Mouse (Mus musculus) lung, embryonic 16.5 days (tissue): Measurements from ENCODE around the gene Olfml1. TPM values are rescaled to one million over a fixed set of nuclear protein-coding genes. Genes with fewer than 3 reads are reported as not detected.
A peak's percentile ranks its signal among the peaks of the same experiment; 100 is the strongest.

ENCODE experiments used
- ATAC-seq: fragments of 200-750 bp; cut with Nextera tagmentation; 2 replicates; pipeline ENCODE4 v1.8.0; 2017; ENCODE audit warnings: low read depth, mild to moderate bottlenecking, moderate library complexity
- H3K27ac ChIP-seq: fragments of 300-500 bp; sonication (generic); 2 replicates; pipeline ENCODE4 v1.5.1; 2014; ENCODE audit warnings: mild to moderate bottlenecking, control low read depth, low read length
- H3K27me3 ChIP-seq: fragments of 300-500 bp; sonication (generic); 2 replicates; pipeline ENCODE4 v1.6.1; 2014; ENCODE audit warnings: low read depth, low read length, mixed read lengths; ENCODE audit not compliant: control insufficient read depth, insufficient read depth
- H3K36me3 ChIP-seq: fragments of 300-500 bp; sonication (generic); 2 replicates; pipeline ENCODE4 v1.6.1; 2014; ENCODE audit warnings: low read length; ENCODE audit not compliant: control insufficient read depth, insufficient read depth
- H3K4me1 ChIP-seq: fragments of 300-500 bp; sonication (generic); replicated peaks from 2 replicates; pipeline ENCODE4 v1.6.1; 2014; ENCODE audit warnings: low read length, mixed read lengths; ENCODE audit not compliant: control insufficient read depth, insufficient read depth
- H3K4me2 ChIP-seq: fragments of 300-500 bp; sonication (generic); 2 replicates; pipeline ENCODE4 v1.6.1; 2014; ENCODE audit warnings: low read depth, low read length, control low read depth
- H3K4me3 ChIP-seq: fragments of 300-500 bp; sonication (generic); 2 replicates; pipeline ENCODE4 v1.5.1; 2014; ENCODE audit warnings: mild to moderate bottlenecking, low read length, control low read depth
- H3K9ac ChIP-seq: fragments of 300-500 bp; sonication (generic); 2 replicates; pipeline ENCODE4 v1.6.1; 2014; ENCODE audit warnings: low read length, control low read depth
- H3K9me3 ChIP-seq: fragments of 300-500 bp; sonication (generic); 2 replicates; pipeline ENCODE4 v1.6.1; 2016; ENCODE audit warnings: low read length; ENCODE audit not compliant: control insufficient read depth
- WGBS: fragments of 180-500 bp; shearing (Covaris S2); extraction: QIAGEN DNeasy Blood & Tissue Kit; methylation state at CpG from one replicate; pipeline ENCODE4 v1.1.7; 2014; 5-methylcytosine and 5-hydroxymethylcytosine counted together
- polyA plus RNA-seq: library from polyadenylated mRNA; unstranded; fragments of >200 nt; fragmentation: Nextera tagmentation; extraction: Ambion mirVana; gene quantifications from 2 replicates; pipeline ENCODE4 v1.2.1, GENCODE M21; 2015

The Olfml1 gene
- polyA plus RNA-seq, 1 experiment from 2014 or later, result 16.6 TPM

DNA sequence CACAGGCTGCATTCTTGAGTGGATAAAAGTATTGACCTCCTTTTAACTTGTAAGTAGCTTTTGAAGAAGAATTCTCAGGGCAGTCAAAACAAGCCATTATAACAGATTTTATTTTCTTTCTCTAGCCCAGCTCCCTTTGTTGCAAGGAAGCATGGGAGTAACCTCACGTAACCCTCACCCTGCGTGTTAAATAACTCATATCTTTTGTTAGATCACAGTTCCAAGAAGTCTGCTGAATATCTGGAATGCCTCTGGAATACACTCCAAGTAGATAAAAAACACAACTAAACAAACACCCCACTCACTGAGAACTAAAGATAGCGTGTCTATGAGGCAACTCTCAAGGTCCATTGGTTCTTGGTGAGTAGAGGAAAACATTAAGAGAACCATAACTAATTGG lies 7.0 kb downstream of the Olfml1 start:
- peaks cover 11% of the 10 kb centered on the region for H3K36me3 ChIP-seq
- 64% methylated on average over 3 of the region's 3 CpGs for WGBS
- no peak for ATAC-seq
- H3K9me3 ChIP-seq, result peaks cover 3% of the 10 kb centered on the region; the same call in 1 of the 2 replicates
- no peak overlapping the region for H3K4me2 ChIP-seq
- H3K27ac ChIP-seq, result no peak overlapping the region
- no peak overlapping the region for H3K4me3 ChIP-seq
- H3K4me1 ChIP-seq, result no peaks in the 10 kb centered on the region
- H3K27me3 ChIP-seq, result no peaks in the 10 kb centered on the region
- no peak overlapping the region for H3K9ac ChIP-seq

DNA sequence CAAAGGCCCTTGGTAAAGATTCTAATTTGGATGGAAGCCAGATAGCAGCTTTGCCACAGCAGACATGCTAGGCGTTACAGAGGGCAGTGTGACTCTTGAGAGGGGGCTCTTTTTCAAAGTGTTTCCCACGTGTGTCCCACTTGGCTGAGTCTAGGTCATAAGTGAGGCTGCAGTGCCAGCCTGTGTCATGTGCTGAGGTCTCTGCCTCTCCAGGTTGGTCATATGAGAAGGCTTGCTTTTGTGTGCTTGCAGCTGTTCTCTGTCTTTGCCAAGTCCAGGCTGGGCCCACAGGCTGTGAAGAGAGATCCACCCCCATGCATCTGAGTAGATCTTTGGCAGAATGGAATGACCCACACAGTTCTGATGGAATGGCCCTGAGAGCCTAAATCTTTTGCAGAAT lies 25.4 kb downstream of the Olfml1 start:
- H3K27ac ChIP-seq, result no peak overlapping the region
- 11% methylated on average over 2 of the region's 2 CpGs for whole genome bisulfite sequencing
- no peak overlapping the region for H3K4me2 ChIP-seq
- no peaks in the 10 kb centered on the region; the same call in none of the 2 replicates for H3K4me1 ChIP-seq
- H3K4me3 ChIP-seq, result no peak overlapping the region
- H3K9me3 ChIP-seq, result no peaks in the 10 kb centered on the region
- H3K36me3 ChIP-seq, result no peaks in the 10 kb centered on the region
- no peak for ATAC-seq
- no peaks in the 10 kb centered on the region for H3K27me3 ChIP-seq
- no peak overlapping the region for H3K9ac ChIP-seq

- Histone ChIP-seq H3K9ac (no peak overlapping the region), H3K4me1 (no peaks in the 10 kb centered on the region; the same call in none of the 2 replicates), H3K4me3 (no peak overlapping the region), H3K9me3 (no peaks in the 10 kb centered on the region), H3K36me3 (no peaks in the 10 kb centered on the region), H3K27ac (no peak overlapping the region), H3K27me3 (no peaks in the 10 kb centered on the region), H3K4me2 (peak overlapping the region; percentile 82; the same call in 1 of the 2 replicates)
- WGBS, result 30% methylated on average over 7 of the region's 7 CpGs
- no peak for ATAC-seq
These were observed 26.7 kb downstream of the Olfml1 start for GRCm38 (mm10) chr7:107593904-107594303.

GRCm38 (mm10) chr7:107594325-107594856 lies 27.1 kb downstream of the Olfml1 start:
- Histone ChIP-seq H3K9me3 (no peaks in the 10 kb centered on the region), H3K4me1 (no peaks in the 10 kb centered on the region; the same call in none of the 2 replicates), H3K4me2 (peak overlapping the region; percentile 82), H3K4me3 (peak overlapping the region; percentile 65), H3K27me3 (no peaks in the 10 kb centered on the region), H3K27ac (peak overlapping the region; percentile 68), H3K36me3 (no peaks in the 10 kb centered on the region), H3K9ac (peak overlapping the region; percentile 63)
- under 1% methylated on average over 16 of the region's 16 CpGs for WGBS
- peak; percentile 75 for ATAC-seq

DNA sequence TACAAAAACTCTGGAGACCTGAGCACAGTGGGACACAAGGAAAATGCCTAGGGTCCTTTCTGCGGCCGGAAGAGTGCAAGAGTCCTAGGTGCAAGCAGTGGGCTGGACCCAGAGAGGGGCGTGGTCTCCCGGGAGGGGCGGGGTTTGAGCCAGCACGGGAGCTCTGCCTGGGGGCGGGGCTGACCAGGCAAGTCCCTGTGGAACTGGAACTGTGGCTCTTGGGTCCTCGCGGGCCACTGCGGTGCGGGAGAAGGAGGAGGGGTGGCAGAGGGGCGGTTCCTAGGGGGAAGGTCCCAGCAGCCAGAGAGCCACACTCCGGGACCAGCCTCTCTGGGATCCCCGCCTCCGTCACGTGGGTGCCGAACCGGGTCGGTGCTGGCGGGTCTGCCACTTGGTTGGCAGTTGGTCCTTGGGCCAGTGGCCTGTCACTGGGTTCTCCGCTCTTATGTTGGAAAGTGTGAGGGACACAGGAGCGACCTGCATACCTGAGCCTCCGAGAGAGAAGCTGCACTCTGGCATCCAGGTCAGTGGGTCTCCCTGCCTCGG lies 27.7 kb downstream of the Olfml1 start, which contains the start of gene Ppfibp2:
Gene Ppfibp2, plus strand, starts transcription at position 351 of the 546 bp plus-strand sequence.
- H3K9ac ChIP-seq, result peak within 1 kb of the TSS; percentile 63
- H3K27me3 ChIP-seq, result no peaks in the 10 kb centered on the region
- H3K4me3 ChIP-seq, result peak within 1 kb of the TSS; percentile 65
- peak within 1 kb of the TSS; percentile 82 for H3K4me2 ChIP-seq
- peak; percentile 98 for ATAC-seq
- no peaks in the 10 kb centered on the region for H3K9me3 ChIP-seq
- H3K27ac ChIP-seq, result peak within 1 kb of the TSS; percentile 68
- 1% methylated on average over 22 of the region's 24 CpGs for WGBS
- no peaks in the 10 kb centered on the region for H3K36me3 ChIP-seq
- no peaks in the 10 kb centered on the region; the same call in none of the 2 replicates for H3K4me1 ChIP-seq

DNA sequence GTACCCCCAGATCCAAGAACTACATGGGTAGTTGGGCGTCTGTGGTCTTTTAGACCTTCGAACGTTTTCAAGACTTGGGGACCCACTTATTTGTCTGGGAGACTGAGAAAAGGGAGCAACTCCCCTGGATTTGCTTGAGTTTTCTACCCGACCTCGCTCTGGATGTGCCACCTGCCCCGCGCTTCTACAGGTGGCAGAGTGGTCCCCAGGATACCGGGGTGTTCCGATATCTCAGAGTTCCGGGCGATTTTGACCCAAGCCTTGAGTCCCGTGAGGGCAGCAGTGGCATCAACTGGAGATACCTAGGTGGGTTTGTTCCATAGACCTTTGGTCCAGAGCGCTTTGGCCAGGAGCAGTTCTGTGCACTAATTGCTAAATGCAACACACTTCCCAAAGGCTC lies 28.2 kb downstream of the Olfml1 start:
- Histone ChIP-seq H3K27me3 (no peaks in the 10 kb centered on the region), H3K9me3 (no peaks in the 10 kb centered on the region), H3K4me2 (peak overlapping the region; percentile 82), H3K9ac (peak overlapping the region; percentile 63), H3K4me3 (peak overlapping the region; percentile 65), H3K4me1 (no peaks in the 10 kb centered on the region; the same call in none of the 2 replicates), H3K27ac (no peak overlapping the region), H3K36me3 (no peaks in the 10 kb centered on the region)
- no peak for ATAC-seq
- 9% methylated on average over 13 of the region's 13 CpGs for WGBS

GRCm38 (mm10) chr7:107596753-107597152 lies 29.5 kb downstream of the Olfml1 start:
- H3K9me3 ChIP-seq, result no peaks in the 10 kb centered on the region
- no peak for ATAC-seq

DNA sequence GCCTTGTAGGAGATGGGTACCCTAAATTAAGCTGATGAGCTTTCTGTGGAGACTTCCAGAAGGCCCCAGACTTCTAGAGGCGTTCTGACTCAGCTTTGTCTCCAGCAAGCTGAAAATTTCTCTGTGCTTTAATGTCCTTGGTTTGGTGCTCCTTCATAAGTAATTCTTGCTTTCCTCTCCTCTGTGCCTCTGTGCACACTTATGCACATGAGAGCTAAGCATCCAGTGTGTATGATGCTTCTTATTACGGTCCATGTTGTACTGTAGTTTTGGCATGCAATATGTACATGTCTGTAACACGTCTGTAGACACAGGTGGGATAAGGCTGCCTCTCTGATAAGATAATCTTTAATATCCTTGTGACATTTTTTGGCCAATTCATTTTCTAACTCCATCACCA lies 30.7 kb downstream of the Olfml1 start:
- no peak overlapping the region for H3K27ac ChIP-seq
- H3K9me3 ChIP-seq, result no peaks in the 10 kb centered on the region
- WGBS, result 57% methylated on average over 3 of the region's 3 CpGs
- H3K36me3 ChIP-seq, result no peaks in the 10 kb centered on the region
- no peak for ATAC-seq
- no peaks in the 10 kb centered on the region for H3K27me3 ChIP-seq
- H3K9ac ChIP-seq, result no peak overlapping the region
- no peak overlapping the region for H3K4me3 ChIP-seq
- H3K4me1 ChIP-seq, result no peaks in the 10 kb centered on the region; the same call in none of the 2 replicates
- H3K4me2 ChIP-seq, result no peak overlapping the region

More at GRCm38 (mm10) chr7:107596753-107597152, 29.5 kb downstream of the Olfml1 start:
- H3K9ac ChIP-seq, result no peak overlapping the region
- no peak overlapping the region for H3K4me2 ChIP-seq
- H3K27me3 ChIP-seq, result no peaks in the 10 kb centered on the region
- no peak overlapping the region for H3K4me3 ChIP-seq
- no peaks in the 10 kb centered on the region for H3K36me3 ChIP-seq
- H3K27ac ChIP-seq, result no peak overlapping the region
- H3K4me1 ChIP-seq, result no peaks in the 10 kb centered on the region; the same call in none of the 2 replicates

DNA sequence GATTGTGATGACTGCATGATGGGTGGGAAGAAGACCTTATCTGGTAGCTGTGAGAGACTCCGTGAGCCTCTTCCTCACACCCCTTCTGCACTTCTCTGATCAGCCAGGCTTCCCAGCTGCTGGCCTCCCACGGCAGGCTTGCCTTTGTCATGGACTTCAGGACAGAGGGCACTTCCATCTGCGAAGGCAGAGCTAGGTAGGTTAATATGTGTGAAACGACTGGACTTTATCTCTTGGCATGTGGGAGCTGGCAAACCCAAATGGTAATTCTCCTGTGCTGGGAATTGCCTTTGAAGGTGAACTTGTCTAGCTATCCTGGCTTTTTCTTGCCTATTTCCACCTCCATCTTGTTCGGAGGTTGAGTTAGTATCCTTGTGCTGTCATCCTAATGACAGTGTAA lies 33.4 kb downstream of the Olfml1 start:
- no peak overlapping the region for H3K9ac ChIP-seq
- WGBS, result 66% methylated on average over 5 of the region's 5 CpGs
- no peak for ATAC-seq
- no peaks in the 10 kb centered on the region for H3K27me3 ChIP-seq
- H3K9me3 ChIP-seq, result no peaks in the 10 kb centered on the region
- no peak overlapping the region for H3K4me3 ChIP-seq
- no peaks in the 10 kb centered on the region for H3K36me3 ChIP-seq
- no peak overlapping the region for H3K27ac ChIP-seq
- no peaks in the 10 kb centered on the region; the same call in 1 of the 2 replicates for H3K4me1 ChIP-seq
- no peak overlapping the region for H3K4me2 ChIP-seq
